Mouse (Mus musculus) stomach, embryonic 15.5 days (tissue): ENCODE measurements around the gene Pla2g3. TPM values are rescaled to one million over a fixed set of nuclear protein-coding genes. Genes with fewer than 3 reads are reported as not detected.

Experiments used
- ATAC-seq: fragments of 200-750 bp; cut with Nextera tagmentation; 2 replicates; pipeline ENCODE4 v1.8.0; 2017; ENCODE audit warnings: low read depth, moderate number of reproducible peaks, moderate TSS enrichment; ENCODE audit not compliant: insufficient read depth, low FRiP score
- H3K27ac ChIP-seq: fragments of 300-500 bp; sonication (generic); 2 replicates; pipeline ENCODE4 v1.5.1; 2015; ENCODE audit warnings: mild to moderate bottlenecking, inconsistent platforms
- H3K27me3 ChIP-seq: fragments of 300-500 bp; sonication (generic); replicated peaks from 2 replicates; pipeline ENCODE4 v1.6.1; 2015; ENCODE audit warnings: inconsistent platforms
- H3K36me3 ChIP-seq: fragments of 300-500 bp; sonication (generic); 2 replicates; pipeline ENCODE4 v1.6.1; 2015; ENCODE audit warnings: inconsistent platforms
- H3K4me1 ChIP-seq: fragments of 300-500 bp; sonication (generic); 2 replicates; pipeline ENCODE4 v1.6.1; 2015; ENCODE audit warnings: inconsistent platforms
- H3K4me2 ChIP-seq: fragments of 300-500 bp; sonication (generic); 2 replicates; pipeline ENCODE4 v1.6.1; 2015; ENCODE audit warnings: mild to moderate bottlenecking, inconsistent platforms
- H3K4me3 ChIP-seq: fragments of 300-500 bp; sonication (generic); replicated peaks from 2 replicates; pipeline ENCODE4 v1.5.1; 2015; ENCODE audit warnings: inconsistent platforms
- H3K9ac ChIP-seq: fragments of 300-500 bp; sonication (generic); 2 replicates; pipeline ENCODE4 v1.6.1; 2015; ENCODE audit warnings: inconsistent platforms
- H3K9me3 ChIP-seq: fragments of 300-500 bp; sonication (generic); 2 replicates; pipeline ENCODE4 v1.6.1; 2016; ENCODE audit warnings: inconsistent platforms
- WGBS: fragments of 180-500 bp; shearing (Covaris S2); methylation state at CpG from one replicate; pipeline ENCODE4 v1.1.7; 2015; 5-methylcytosine and 5-hydroxymethylcytosine counted together
- polyA plus RNA-seq: library from polyadenylated mRNA; unstranded; fragments of >200 nt; fragmentation: Nextera tagmentation; extraction: Ambion mirVana; gene quantifications from 2 replicates; pipeline ENCODE4 v1.2.1, GENCODE M21; 2015

The Pla2g3 gene
- polyA plus RNA-seq, 1 experiment from 2014 or later = 0.82 TPM

GRCm38 (mm10) chr11:3544409-3544808, 56.3 kb downstream of the Pla2g3 start:
- Histone ChIP-seq H3K27me3 (no peaks in the 10 kb centered on the region), H3K4me2 (no peak overlapping the region), H3K4me1 (peaks cover 16% of the 10 kb centered on the region), H3K4me3 (no peak overlapping the region), H3K9ac (no peak overlapping the region), H3K36me3 (no peaks in the 10 kb centered on the region), H3K27ac (no peak overlapping the region), H3K9me3 (no peaks in the 10 kb centered on the region; the same call in 1 of the 2 replicates)
- ATAC-seq = no peak
- WGBS = 92% methylated on average over 5 of the region's 5 CpGs

- Histone ChIP-seq H3K4me2 (no peak overlapping the region), H3K27ac (peak overlapping the region; percentile 58; the same call in 1 of the 2 replicates), H3K4me3 (no peak overlapping the region), H3K4me1 (peaks cover 14% of the 10 kb centered on the region), H3K27me3 (no peaks in the 10 kb centered on the region), H3K9me3 (no peaks in the 10 kb centered on the region; the same call in 1 of the 2 replicates), H3K36me3 (no peaks in the 10 kb centered on the region), H3K9ac (no peak overlapping the region)
- no peak for ATAC-seq
- WGBS = 21% methylated on average over 9 of the region's 9 CpGs
Observed at GRCm38 (mm10) chr11:3545531-3546241, 57.6 kb downstream of the Pla2g3 start.

GRCm38 (mm10) chr11:3546242-3546562, 58.1 kb downstream of the Pla2g3 start:
- no peaks in the 10 kb centered on the region for H3K27me3 ChIP-seq
- peak overlapping the region; percentile 58; the same call in 1 of the 2 replicates for H3K27ac ChIP-seq
- peaks cover 14% of the 10 kb centered on the region for H3K4me1 ChIP-seq
- no peak overlapping the region for H3K9ac ChIP-seq
- no peak overlapping the region for H3K4me2 ChIP-seq
- no peak overlapping the region for H3K4me3 ChIP-seq
- WGBS = 35% methylated on average over 1 of the region's 1 CpGs
- no peaks in the 10 kb centered on the region for H3K36me3 ChIP-seq
- no peak; the same call in 1 of the 2 replicates for ATAC-seq
- no peaks in the 10 kb centered on the region; the same call in 1 of the 2 replicates for H3K9me3 ChIP-seq

GRCm38 (mm10) chr11:3547047-3547446, 59.0 kb downstream of the Pla2g3 start:
- WGBS = 90% methylated on average over 2 of the region's 2 CpGs
- ATAC-seq = no peak
- Histone ChIP-seq H3K9ac (no peak overlapping the region), H3K27ac (no peak overlapping the region), H3K4me2 (no peak overlapping the region), H3K27me3 (no peaks in the 10 kb centered on the region), H3K4me1 (peaks cover 9% of the 10 kb centered on the region), H3K36me3 (no peaks in the 10 kb centered on the region), H3K4me3 (no peak overlapping the region), H3K9me3 (no peaks in the 10 kb centered on the region; the same call in 1 of the 2 replicates)

GRCm38 (mm10) chr11:3547969-3548368, 59.9 kb downstream of the Pla2g3 start:
- Histone ChIP-seq H3K36me3 (no peaks in the 10 kb centered on the region), H3K4me2 (no peak overlapping the region), H3K27ac (no peak overlapping the region), H3K9me3 (no peaks in the 10 kb centered on the region; the same call in 1 of the 2 replicates), H3K9ac (no peak overlapping the region), H3K27me3 (no peaks in the 10 kb centered on the region), H3K4me3 (no peak overlapping the region), H3K4me1 (peaks cover 7% of the 10 kb centered on the region)
- ATAC-seq = no peak
- WGBS = 49% methylated on average over 6 of the region's 6 CpGs

DNA sequence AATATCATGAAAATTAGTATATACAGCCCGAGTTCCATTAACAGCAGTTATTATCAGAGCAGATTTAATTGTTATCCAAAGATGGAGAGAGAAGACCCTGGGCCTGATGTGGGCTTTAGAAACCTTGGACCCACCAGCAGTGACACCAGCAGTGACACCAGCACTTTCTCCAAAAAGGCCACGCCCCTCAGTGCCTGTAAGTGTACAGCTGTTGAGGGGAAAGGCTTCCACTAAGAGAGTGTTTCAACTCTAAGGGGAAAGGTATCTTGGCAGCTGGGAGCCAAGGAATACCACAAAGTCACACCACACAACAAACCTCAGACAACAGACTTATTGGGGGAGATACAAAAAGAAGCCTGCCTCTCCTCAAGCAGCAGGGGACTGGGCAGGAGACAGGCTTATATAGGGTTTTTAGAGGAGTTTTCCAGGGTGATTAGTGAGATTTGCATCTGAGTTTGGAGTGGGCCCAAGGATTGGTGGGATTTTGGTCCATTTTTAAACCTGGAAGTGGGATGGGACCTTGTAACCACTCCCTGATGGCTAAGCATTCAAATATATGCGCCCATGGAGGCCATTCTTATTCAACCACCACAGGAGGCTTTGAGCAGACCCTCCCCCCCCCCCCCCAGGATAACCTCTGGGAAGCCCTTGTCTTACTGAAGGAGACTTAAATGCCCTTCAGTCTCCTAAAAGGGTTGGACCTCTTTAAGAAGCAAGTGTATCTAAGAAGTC, 60.6 kb downstream of the Pla2g3 start:
- Histone ChIP-seq H3K4me1 (peaks cover 7% of the 10 kb centered on the region), H3K4me3 (no peak overlapping the region), H3K27me3 (no peaks in the 10 kb centered on the region), H3K4me2 (no peak overlapping the region), H3K9me3 (no peaks in the 10 kb centered on the region; the same call in 1 of the 2 replicates), H3K9ac (no peak overlapping the region), H3K36me3 (no peaks in the 10 kb centered on the region), H3K27ac (no peak overlapping the region)
- ATAC-seq = no peak
- WGBS = 65% methylated on average over 3 of the region's 3 CpGs

Other genes starting within 250 kb of the Pla2g3 start
- gene Drg1, start 221.9 kb upstream of the Pla2g3 start, polyA plus RNA-seq = 223 and 232 TPM in 2 replicates
- 39.9 and 42.0 TPM in 2 replicates for gene Patz1, start 199.4 kb upstream of the Pla2g3 start, polyA plus RNA-seq
- 10.6 and 12.1 TPM in 2 replicates for gene Pik3ip1, start 157.9 kb upstream of the Pla2g3 start, polyA plus RNA-seq
- 70.5 and 75.9 TPM in 2 replicates for gene Limk2, start 79.1 kb upstream of the Pla2g3 start, polyA plus RNA-seq
- 27.6 and 30.0 TPM in 2 replicates for gene Rnf185, start 35.9 kb upstream of the Pla2g3 start, polyA plus RNA-seq
- 2.9 and 3.4 TPM in 2 replicates for gene Inpp5j, start 16.5 kb downstream of the Pla2g3 start, polyA plus RNA-seq
- gene Selenom, start 26.4 kb downstream of the Pla2g3 start, polyA plus RNA-seq = 125 and 131 TPM in 2 replicates
- 97.9 and 105 TPM in 2 replicates for gene Smtn, start 52.3 kb downstream of the Pla2g3 start, polyA plus RNA-seq
- gene Morc2a, start 160.9 kb downstream of the Pla2g3 start, polyA plus RNA-seq = 23.4 and 25.8 TPM in 2 replicates